Mouse (Mus musculus): ENCODE data around the gene Adra2b.

DNA sequence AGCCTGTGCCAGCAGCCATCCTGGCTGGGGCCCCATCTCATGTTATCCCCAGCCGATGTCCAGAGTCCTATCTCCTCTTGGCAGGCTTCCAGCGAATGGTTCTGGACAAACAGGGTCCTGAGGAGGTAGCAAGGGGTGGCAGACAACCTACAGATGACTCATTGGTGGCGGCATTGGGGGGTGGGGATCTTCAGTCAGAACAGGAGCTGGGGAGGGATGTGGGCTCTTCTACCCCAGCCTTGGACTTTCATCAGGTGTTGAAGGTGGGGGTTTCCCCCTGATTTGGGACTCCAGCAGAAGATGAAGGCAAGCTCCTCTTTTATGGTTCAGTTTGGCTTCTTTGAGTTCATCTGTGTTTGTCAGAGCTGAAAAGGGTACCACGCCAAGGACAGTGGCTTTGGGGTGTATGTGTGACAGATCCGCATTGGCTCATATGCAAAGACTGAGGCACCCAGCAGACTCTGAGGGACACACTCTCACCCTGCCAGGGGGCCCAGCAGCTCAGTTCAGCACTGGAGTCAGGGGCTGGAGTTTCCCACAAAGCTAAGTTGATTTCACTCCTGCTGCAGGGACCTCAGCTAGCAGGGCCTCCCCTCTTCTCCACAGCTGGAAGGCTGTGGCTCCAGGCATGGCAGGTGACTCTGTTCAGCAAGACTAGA lies 28.9 kb upstream of the Adra2b start:
- TF ChIP-seq CTCF (IDR thresholded peaks at IDR 0.05; ENCODE audit: low read depth) (no peak), EP300 (optimal IDR thresholded peaks at IDR 0.05) (no peak)
